Mouse (Mus musculus): ENCODE measurements around the gene Nos1.

Nos1 gene

GRCm38 (mm10) chr5:117955675-117956420 lies 175.0 kb downstream of the Nos1 start:
- DNase-seq (ENCODE audit: low spot score), result peak; percentile 23

- no peak for DNase-seq (ENCODE audit: low spot score)
Observed at GRCm38 (mm10) chr5:117964750-117965149, 183.9 kb downstream of the Nos1 start.

- no peak for DNase-seq (ENCODE audit: low spot score)
Observed at GRCm38 (mm10) chr5:117966956-117967355, 186.1 kb downstream of the Nos1 start.

GRCm38 (mm10) chr5:117967659-117968069 lies 186.8 kb downstream of the Nos1 start:
- no peak for DNase-seq (ENCODE audit: low spot score)

GRCm38 (mm10) chr5:117969681-117970427 lies 189.0 kb downstream of the Nos1 start:
- no peak for DNase-seq (ENCODE audit: low spot score)

- no peak for DNase-seq (ENCODE audit: low spot score)
Observed at GRCm38 (mm10) chr5:117976263-117976656, 195.4 kb downstream of the Nos1 start.

- DNase-seq (ENCODE audit: low spot score), result peak; percentile 91
Observed at GRCm38 (mm10) chr5:117976657-117977500, 196.0 kb downstream of the Nos1 start, which contains the start of gene Fbxo21. Gene Fbxo21 (plus strand): TSS chr5:117976730.

GRCm38 (mm10) chr5:117977501-117978158 lies 196.8 kb downstream of the Nos1 start:
- DNase-seq (ENCODE audit: low spot score), result no peak

GRCm38 (mm10) chr5:117978159-117978697 lies 197.4 kb downstream of the Nos1 start:
- no peak for DNase-seq (ENCODE audit: low spot score)

- DNase-seq (ENCODE audit: low spot score), result no peak
Observed at GRCm38 (mm10) chr5:117979082-117979481, 198.2 kb downstream of the Nos1 start.

GRCm38 (mm10) chr5:117980921-117981320 lies 200.1 kb downstream of the Nos1 start:
- DNase-seq (ENCODE audit: low spot score), result no peak

GRCm38 (mm10) chr5:117981943-117982342 lies 201.1 kb downstream of the Nos1 start:
- no peak for DNase-seq (ENCODE audit: low spot score)

- DNase-seq (ENCODE audit: low spot score), result no peak
Observed at GRCm38 (mm10) chr5:117986327-117986726, 205.5 kb downstream of the Nos1 start.

- no peak for DNase-seq (ENCODE audit: low spot score)
Observed at GRCm38 (mm10) chr5:117987891-117988290, 207.1 kb downstream of the Nos1 start.

- DNase-seq (ENCODE audit: low spot score), result no peak
Observed at GRCm38 (mm10) chr5:117988367-117988766, 207.5 kb downstream of the Nos1 start.

- no peak for DNase-seq (ENCODE audit: low spot score)
Observed at GRCm38 (mm10) chr5:117989773-117990172, 208.9 kb downstream of the Nos1 start.

- DNase-seq (ENCODE audit: low spot score), result no peak
Observed at GRCm38 (mm10) chr5:117990957-117991356, 210.1 kb downstream of the Nos1 start.

- no peak for DNase-seq (ENCODE audit: low spot score)
Observed at GRCm38 (mm10) chr5:117993550-117993949, 212.7 kb downstream of the Nos1 start.

- DNase-seq (ENCODE audit: low spot score), result no peak
Observed at GRCm38 (mm10) chr5:117995372-117995901, 214.6 kb downstream of the Nos1 start.

- no peak for DNase-seq (ENCODE audit: low spot score)
Observed at GRCm38 (mm10) chr5:117995911-117996310, 215.1 kb downstream of the Nos1 start.

GRCm38 (mm10) chr5:117996581-117996980 lies 215.7 kb downstream of the Nos1 start:
- DNase-seq (ENCODE audit: low spot score), result no peak

All from c-Kit-positive CD71-positive TER-119-positive erythroid progenitor cells, embryonic 14.5 days (primary cell).